Mouse (Mus musculus): ENCODE data around the gene Myo1b. TPM values are rescaled to one million over a fixed set of nuclear protein-coding genes. Genes with fewer than 3 reads are reported as not detected.
"Not testable (repeated sequence)": the region's sequence is repeated elsewhere in the genome, so short reads cannot be mapped to it uniquely, and the experiment has no call there.

Myo1b gene
- total RNA-seq, 4 experiments from 2014 or later, result 30.7 to 48.0 (median 40.7) TPM

GRCm38 (mm10) chr1:51897160-51897572 lies 18.7 kb downstream of the Myo1b start:
- no peak for DNase-seq (ENCODE audit: low spot score in 2 of 2)

- DNase-seq (ENCODE audit: low spot score in 2 of 2), result no peak
These were observed 19.9 kb downstream of the Myo1b start for GRCm38 (mm10) chr1:51895961-51896360.

GRCm38 (mm10) chr1:51894721-51895120 lies 21.1 kb downstream of the Myo1b start:
- no peak for DNase-seq (ENCODE audit: low spot score in 2 of 2)

GRCm38 (mm10) chr1:51893521-51894355 lies 22.1 kb downstream of the Myo1b start:
- DNase-seq (ENCODE audit: low spot score in 2 of 2), result no peak

GRCm38 (mm10) chr1:51892005-51892404 lies 23.9 kb downstream of the Myo1b start:
- no peak for DNase-seq (ENCODE audit: low spot score in 2 of 2)

GRCm38 (mm10) chr1:51888046-51888813 lies 27.6 kb downstream of the Myo1b start:
- DNase-seq (ENCODE audit: low spot score in 2 of 2), result no peak

GRCm38 (mm10) chr1:51885356-51885983 lies 30.4 kb downstream of the Myo1b start:
- no peak for DNase-seq (ENCODE audit: low spot score in 2 of 2)

GRCm38 (mm10) chr1:51883211-51883610 lies 32.7 kb downstream of the Myo1b start:
- DNase-seq (ENCODE audit: low spot score in 2 of 2), result no peak

- no peak for DNase-seq (ENCODE audit: low spot score in 2 of 2)
These were observed 33.1 kb downstream of the Myo1b start for GRCm38 (mm10) chr1:51882752-51883151.

- DNase-seq (ENCODE audit: low spot score in 2 of 2), result no peak
These were observed 35.7 kb downstream of the Myo1b start for GRCm38 (mm10) chr1:51879927-51880814.

GRCm38 (mm10) chr1:51879333-51879770 lies 36.5 kb downstream of the Myo1b start:
- DNase-seq (ENCODE audit: low spot score in 2 of 2), result no peak

GRCm38 (mm10) chr1:51875462-51876225 lies 40.2 kb downstream of the Myo1b start:
- DNase-seq (ENCODE audit: low spot score in 2 of 2), result peak in 1 of 2 experiments; percentile 37

GRCm38 (mm10) chr1:51872493-51873261 lies 43.2 kb downstream of the Myo1b start:
- DNase-seq (ENCODE audit: low spot score in 2 of 2), result no peak

- DNase-seq (ENCODE audit: low spot score in 2 of 2), result not testable (repeated sequence)
These were observed 44.6 kb downstream of the Myo1b start for GRCm38 (mm10) chr1:51871234-51871633.

GRCm38 (mm10) chr1:51862828-51863421 lies 52.9 kb downstream of the Myo1b start:
- DNase-seq (ENCODE audit: low spot score in 2 of 2), result no peak

GRCm38 (mm10) chr1:51860837-51861236 lies 55.0 kb downstream of the Myo1b start:
- peak in 1 of 2 experiments; percentile 28 for DNase-seq (ENCODE audit: low spot score in 2 of 2)

- DNase-seq (ENCODE audit: low spot score in 2 of 2), result no peak
These were observed 58.9 kb downstream of the Myo1b start for GRCm38 (mm10) chr1:51856946-51857345.

- DNase-seq (ENCODE audit: low spot score in 2 of 2), result no peak
These were observed 59.5 kb downstream of the Myo1b start for GRCm38 (mm10) chr1:51856245-51856915.

Measured in left cerebral cortex, adult 8-10 months (tissue).